Mouse (Mus musculus): Measurements from ENCODE around the gene Eogt. TPM values are rescaled to one million over a fixed set of nuclear protein-coding genes. Genes with fewer than 3 reads are reported as not detected.
A peak's percentile ranks its signal among the peaks of the same experiment; 100 is the strongest.

Gene Eogt
- 8.0 and 8.1 TPM in 2 replicates for polyA plus RNA-seq (2016; fragmentation: Nextera tagmentation; extraction: Ambion mirVana)

DNA sequence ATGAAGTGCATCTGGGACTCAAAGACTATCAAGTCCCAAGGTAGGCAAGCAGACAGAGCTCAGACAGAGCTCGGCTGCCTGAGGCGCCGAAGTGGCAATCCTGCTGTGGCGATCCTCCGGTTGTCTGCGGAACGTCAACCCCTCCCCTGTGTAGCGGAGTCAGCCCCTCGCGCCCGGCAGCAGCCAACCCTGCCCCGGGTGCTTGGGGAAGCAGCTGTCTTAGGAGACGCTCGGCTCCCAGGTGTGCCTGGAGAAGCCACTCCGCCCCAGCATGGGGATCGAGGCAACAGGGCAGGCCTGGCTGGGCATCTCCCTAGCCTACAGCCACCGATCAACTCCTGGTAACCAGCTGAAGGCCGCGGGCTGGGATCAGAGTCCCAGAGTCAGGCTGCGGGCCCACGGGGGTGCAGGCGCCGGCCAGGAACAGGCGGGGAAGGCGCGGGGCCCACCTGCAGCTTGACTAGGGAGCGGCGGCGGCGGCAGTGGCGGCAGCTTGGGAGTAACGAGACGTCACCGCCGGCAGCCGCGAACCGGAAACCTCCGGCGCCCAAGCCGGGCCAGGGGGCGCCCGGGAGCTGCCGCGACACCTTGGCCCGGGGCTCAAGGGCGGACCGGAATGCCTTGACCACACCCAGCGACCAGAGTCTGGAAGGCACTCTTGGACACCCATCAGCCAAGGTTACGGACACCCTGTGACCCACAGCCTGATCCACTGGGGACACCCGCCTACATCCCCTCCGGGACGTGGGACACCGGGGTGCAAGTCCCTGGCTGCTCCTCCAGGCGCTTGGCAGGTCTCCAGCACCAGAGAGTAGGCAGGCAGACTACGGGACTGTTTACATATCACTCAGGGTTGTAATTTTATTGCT lies at the start of gene Eogt:
Eogt (minus strand) TSS at position 800 of the 869 bp plus-strand sequence.
- under 1% methylated on average over 54 of the region's 56 CpGs for WGBS
- Histone ChIP-seq H3K27ac (peak within 1 kb of the TSS; percentile 62), H3K4me1 (peaks cover 22% of the 10 kb centered on the region), H3K9me3 (no peaks in the 10 kb centered on the region), H3K36me3 (replicated peaks) (no peaks in the 10 kb centered on the region), H3K4me2 (peak within 1 kb of the TSS; percentile 98), H3K9ac (peak within 1 kb of the TSS; percentile 80), H3K27me3 (peaks cover 7% of the 10 kb centered on the region), H3K4me3 (replicated peaks) (peak within 1 kb of the TSS; percentile 70)
- peak; percentile 66 for ATAC-seq (ENCODE audit: low FRiP score)

DNA sequence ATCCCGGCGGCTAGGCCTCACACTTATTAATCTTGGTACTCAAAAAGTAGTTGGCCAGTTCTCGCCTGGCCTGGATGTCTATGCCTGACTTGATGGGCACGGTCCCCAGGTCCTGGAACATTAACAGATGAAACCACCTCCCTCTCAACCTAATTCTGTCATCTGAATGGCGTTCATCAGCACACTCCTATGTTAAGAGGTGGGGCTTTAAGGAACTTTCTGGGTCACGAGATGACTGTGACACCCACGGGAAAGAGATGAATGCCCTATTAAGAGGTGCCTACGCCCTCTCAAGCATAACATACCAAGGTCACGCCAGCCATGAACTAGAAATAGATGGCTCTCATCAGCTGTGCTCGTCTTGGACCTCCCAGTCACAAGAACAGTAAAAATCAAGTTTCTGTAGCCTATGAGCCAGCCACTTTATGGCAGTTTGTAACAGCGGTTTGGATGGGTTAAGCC lies 30.4 kb upstream of the Eogt start:
- Histone ChIP-seq H3K4me3 (replicated peaks) (peak overlapping the region; percentile 78), H3K4me2 (peak overlapping the region; percentile 57), H3K9ac (peak overlapping the region; percentile 84), H3K4me1 (peaks cover 16% of the 10 kb centered on the region), H3K27me3 (no peaks in the 10 kb centered on the region), H3K9me3 (no peaks in the 10 kb centered on the region), H3K36me3 (replicated peaks) (peaks cover 15% of the 10 kb centered on the region), H3K27ac (peak overlapping the region; percentile 92)
- 13% methylated on average over 11 of the region's 11 CpGs for WGBS
- ATAC-seq (ENCODE audit: low FRiP score), result no peak; the same call in 1 of the 2 replicates

DNA sequence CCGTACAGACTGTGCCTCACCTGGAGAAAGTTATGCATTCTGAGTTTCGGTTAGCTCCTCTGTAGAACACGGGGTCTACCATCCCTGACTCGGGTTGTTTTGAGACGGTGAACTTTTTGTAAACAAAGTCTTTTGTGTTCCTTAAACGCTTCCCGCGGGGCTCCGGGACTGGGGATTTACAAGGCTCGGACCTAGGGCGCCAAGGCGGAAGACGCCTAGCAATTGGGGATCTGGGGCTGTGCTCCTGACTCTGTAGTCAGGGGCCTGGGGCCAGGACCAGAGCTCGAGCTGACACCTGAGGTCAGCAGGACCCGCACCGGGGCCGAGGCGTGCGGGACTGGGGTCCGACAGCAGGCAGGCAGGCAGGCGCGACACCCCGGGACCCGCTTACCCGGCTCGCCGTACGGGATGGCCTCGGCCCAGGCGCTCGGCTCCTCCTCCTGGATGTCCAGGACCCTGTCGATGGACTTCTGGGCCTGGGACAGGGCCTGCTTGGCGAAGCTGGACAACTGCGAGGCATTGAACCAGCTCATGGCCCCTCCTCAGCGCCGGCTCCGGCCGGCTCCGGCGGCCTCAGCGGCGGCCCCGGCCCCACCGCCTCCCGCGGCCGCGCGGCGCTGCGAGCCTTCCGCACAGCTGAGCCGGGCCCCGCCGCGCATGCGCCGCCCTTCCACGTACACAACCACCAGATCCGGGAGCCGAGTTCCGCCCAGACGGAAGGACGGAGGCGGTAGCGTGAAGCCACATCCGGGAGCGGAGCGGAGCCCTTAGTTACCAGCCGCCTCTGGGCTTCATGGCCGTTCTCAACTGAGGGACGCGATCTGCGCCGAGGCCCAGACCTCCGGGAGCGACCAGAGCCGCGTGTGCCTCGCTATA lies 29.7 kb upstream of the Eogt start, which contains the start of gene Tmf1:
Tmf1 (minus strand) TSS at position 632 of the 876 bp plus-strand sequence.
- H3K4me3 ChIP-seq (replicated peaks), result peak within 1 kb of the TSS; percentile 78
- H3K9ac ChIP-seq, result peak within 1 kb of the TSS; percentile 84
- peaks cover 15% of the 10 kb centered on the region for H3K36me3 ChIP-seq (replicated peaks)
- H3K27me3 ChIP-seq, result no peaks in the 10 kb centered on the region
- H3K4me2 ChIP-seq, result peak within 1 kb of the TSS; percentile 57
- peak; percentile 98 for ATAC-seq (ENCODE audit: low FRiP score)
- peak within 1 kb of the TSS; percentile 92 for H3K27ac ChIP-seq
- WGBS, result under 1% methylated on average over 77 of the region's 80 CpGs
- peaks cover 16% of the 10 kb centered on the region for H3K4me1 ChIP-seq
- H3K9me3 ChIP-seq, result no peaks in the 10 kb centered on the region

DNA sequence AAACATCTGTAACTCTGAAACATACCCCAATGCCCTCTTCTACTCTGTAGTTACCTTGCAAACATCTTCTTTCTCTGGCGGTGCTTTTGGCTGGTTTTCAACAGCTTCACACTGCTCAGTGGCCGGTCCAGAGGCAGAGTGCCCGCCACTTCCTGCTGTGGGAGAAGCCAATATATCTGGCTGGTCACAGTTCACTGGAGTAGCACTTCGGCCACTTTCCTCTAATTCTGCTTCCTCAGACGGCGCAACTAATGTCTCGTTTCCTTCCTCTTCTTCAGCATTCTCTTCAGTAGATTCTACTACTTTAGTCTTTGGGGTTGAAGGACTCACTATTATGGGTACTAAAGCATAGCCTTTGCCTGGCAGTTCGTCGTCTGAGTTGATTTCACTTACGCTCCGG lies 26.7 kb upstream of the Eogt start:
- 88% methylated on average over 11 of the region's 11 CpGs for WGBS
- H3K4me3 ChIP-seq (replicated peaks), result no peak overlapping the region
- H3K27ac ChIP-seq, result no peak overlapping the region
- H3K36me3 ChIP-seq (replicated peaks), result peaks cover 28% of the 10 kb centered on the region
- H3K4me1 ChIP-seq, result peaks cover 16% of the 10 kb centered on the region
- no peak overlapping the region for H3K9ac ChIP-seq
- H3K4me2 ChIP-seq, result no peak overlapping the region
- no peaks in the 10 kb centered on the region for H3K9me3 ChIP-seq
- no peaks in the 10 kb centered on the region for H3K27me3 ChIP-seq
- ATAC-seq (ENCODE audit: low FRiP score), result no peak

DNA sequence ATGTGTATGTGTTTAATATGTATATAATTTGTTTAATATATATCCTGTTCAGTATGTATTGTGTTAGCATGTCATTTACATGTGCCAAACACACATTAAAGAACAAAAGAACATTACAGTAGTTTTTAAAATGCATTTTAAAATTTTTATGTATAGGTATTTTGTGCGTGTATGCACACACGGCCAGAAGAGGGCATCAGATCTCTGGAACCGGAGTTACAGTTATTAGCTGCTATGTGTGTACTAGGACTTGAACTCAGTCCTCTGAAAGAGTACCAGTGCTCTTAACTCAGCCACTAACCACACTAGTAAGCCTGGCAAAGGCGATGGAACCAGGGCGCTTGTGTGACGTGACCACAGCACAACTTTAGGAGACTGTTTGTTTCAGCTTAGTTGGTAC lies 1.2 kb upstream of the Eogt start:
- no peak overlapping the region for H3K27ac ChIP-seq
- no peak overlapping the region for H3K4me3 ChIP-seq (replicated peaks)
- H3K36me3 ChIP-seq (replicated peaks), result no peaks in the 10 kb centered on the region
- no peak for ATAC-seq (ENCODE audit: low FRiP score)
- H3K27me3 ChIP-seq, result peaks cover 7% of the 10 kb centered on the region
- WGBS, result 87% methylated on average over 6 of the region's 6 CpGs
- H3K9ac ChIP-seq, result no peak overlapping the region
- H3K4me1 ChIP-seq, result peaks cover 22% of the 10 kb centered on the region
- no peaks in the 10 kb centered on the region for H3K9me3 ChIP-seq
- H3K4me2 ChIP-seq, result no peak overlapping the region

DNA sequence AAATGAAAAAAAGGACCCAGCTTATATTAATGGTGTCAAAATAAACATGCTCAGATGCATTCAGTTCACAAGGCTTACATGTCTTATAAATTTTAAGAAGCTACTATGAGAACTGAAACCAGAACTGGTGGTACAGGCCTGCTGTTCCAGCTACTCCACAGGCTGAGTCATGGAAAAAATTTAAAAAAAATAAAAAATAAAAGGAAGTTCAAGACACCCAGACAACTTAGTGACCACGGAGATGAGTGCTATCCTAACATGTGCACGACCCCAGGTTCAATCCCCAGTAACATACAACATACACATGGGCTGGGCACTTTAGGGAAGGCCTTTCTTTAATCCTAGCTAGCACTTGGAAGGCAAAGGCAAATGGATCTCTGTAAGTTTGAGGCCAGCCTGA lies 739 bp upstream of the Eogt start:
- Histone ChIP-seq H3K9ac (no peak overlapping the region), H3K4me1 (peaks cover 22% of the 10 kb centered on the region), H3K27me3 (peaks cover 7% of the 10 kb centered on the region), H3K27ac (no peak overlapping the region), H3K9me3 (no peaks in the 10 kb centered on the region), H3K36me3 (replicated peaks) (no peaks in the 10 kb centered on the region), H3K4me3 (replicated peaks) (no peak overlapping the region), H3K4me2 (no peak overlapping the region)
- no peak for ATAC-seq (ENCODE audit: low FRiP score)
- WGBS, result 91% methylated on average over 2 of the region's 2 CpGs

DNA sequence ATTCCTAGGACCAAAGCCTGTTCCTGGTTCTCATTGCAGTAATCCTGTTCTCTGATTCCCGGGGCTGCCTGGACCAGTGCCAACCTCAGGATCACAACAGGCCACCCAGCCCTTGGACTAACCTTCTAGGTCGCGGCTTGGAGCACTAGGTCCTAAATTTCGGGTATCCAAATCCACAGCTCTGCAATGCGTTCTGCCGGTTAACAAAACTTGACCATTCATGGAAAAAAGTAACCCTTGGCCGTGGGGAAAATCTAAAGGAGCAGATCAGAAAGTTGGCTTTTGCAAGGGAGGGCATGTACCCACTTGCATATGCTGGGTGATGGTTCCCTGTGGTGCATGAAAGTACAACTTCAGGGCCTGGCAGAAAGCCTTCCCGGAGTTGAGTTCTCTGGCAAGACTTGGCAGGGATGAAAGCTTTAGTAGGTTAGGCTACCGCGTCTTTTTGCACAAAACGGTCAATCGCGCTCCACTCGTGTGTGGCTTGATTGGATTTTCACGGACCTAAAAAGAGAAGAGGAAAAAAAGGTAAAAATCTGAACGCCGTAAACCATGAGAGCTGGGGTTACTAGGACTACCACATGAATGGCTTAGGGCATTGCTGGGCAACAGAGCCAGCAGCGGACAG lies 1.1 kb downstream of the Eogt start:
- Histone ChIP-seq H3K9me3 (no peaks in the 10 kb centered on the region), H3K27ac (no peak overlapping the region; the same call in 1 of the 2 replicates), H3K27me3 (peaks cover 7% of the 10 kb centered on the region), H3K4me2 (peak overlapping the region; percentile 98), H3K4me3 (replicated peaks) (peak overlapping the region; percentile 70), H3K9ac (peak overlapping the region; percentile 80), H3K36me3 (replicated peaks) (no peaks in the 10 kb centered on the region), H3K4me1 (peaks cover 22% of the 10 kb centered on the region)
- 24% methylated on average over 18 of the region's 18 CpGs for whole genome bisulfite sequencing
- no peak; the same call in 1 of the 2 replicates for ATAC-seq (ENCODE audit: low FRiP score)

DNA sequence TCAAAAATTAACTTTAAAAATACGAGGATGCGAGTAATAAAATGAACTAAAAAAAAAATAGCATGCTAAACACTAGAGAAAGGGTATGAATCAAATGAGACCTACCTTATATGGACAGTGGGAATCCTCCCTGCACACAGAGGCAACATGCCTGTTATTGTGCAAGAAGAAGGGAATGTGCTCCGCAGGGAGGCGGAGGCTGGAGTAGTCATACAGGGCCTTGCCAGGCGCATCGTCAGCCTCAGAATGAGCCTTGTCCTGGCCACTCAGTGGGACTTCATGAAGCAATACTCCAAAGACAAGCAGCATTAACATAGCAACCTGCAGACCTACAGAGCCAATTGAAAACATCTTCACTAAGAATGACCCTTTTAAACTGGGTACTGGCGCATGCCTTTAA lies 3.8 kb downstream of the Eogt start:
- no peaks in the 10 kb centered on the region for H3K36me3 ChIP-seq (replicated peaks)
- H3K4me3 ChIP-seq (replicated peaks), result no peak overlapping the region
- H3K4me1 ChIP-seq, result peaks cover 22% of the 10 kb centered on the region
- no peak overlapping the region for H3K27ac ChIP-seq
- H3K9ac ChIP-seq, result no peak overlapping the region
- 95% methylated on average over 7 of the region's 7 CpGs for WGBS
- H3K27me3 ChIP-seq, result peaks cover 7% of the 10 kb centered on the region
- no peaks in the 10 kb centered on the region for H3K9me3 ChIP-seq
- no peak overlapping the region for H3K4me2 ChIP-seq
- no peak for ATAC-seq (ENCODE audit: low FRiP score)

DNA sequence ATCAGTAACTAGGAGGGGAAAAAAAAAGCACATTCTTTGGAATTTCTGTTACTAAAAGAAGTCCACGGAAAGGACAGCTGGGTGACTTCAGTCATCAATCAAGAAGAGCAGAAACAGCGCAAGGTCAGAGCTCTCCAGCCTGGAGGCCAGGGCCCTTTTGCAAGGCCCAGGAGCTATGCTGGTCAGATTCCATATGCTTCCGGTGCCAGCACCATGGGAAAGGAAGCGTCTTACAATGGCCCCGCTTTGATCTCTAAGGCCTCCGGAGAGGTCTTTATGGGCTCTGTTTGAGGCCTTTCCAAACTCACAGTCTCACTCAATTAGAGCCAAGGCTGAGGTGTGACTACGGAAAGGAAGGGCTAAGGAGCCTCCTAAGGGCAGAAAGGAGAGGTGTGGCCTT lies 4.6 kb downstream of the Eogt start:
- H3K36me3 ChIP-seq (replicated peaks), result no peaks in the 10 kb centered on the region
- peaks cover 22% of the 10 kb centered on the region for H3K4me1 ChIP-seq
- no peak overlapping the region for H3K9ac ChIP-seq
- no peak overlapping the region for H3K27ac ChIP-seq
- no peak overlapping the region for H3K4me3 ChIP-seq (replicated peaks)
- H3K9me3 ChIP-seq, result no peaks in the 10 kb centered on the region
- no peak overlapping the region for H3K4me2 ChIP-seq
- peaks cover 7% of the 10 kb centered on the region for H3K27me3 ChIP-seq
- ATAC-seq (ENCODE audit: low FRiP score), result no peak
- WGBS, result 51% methylated on average over 7 of the region's 7 CpGs

DNA sequence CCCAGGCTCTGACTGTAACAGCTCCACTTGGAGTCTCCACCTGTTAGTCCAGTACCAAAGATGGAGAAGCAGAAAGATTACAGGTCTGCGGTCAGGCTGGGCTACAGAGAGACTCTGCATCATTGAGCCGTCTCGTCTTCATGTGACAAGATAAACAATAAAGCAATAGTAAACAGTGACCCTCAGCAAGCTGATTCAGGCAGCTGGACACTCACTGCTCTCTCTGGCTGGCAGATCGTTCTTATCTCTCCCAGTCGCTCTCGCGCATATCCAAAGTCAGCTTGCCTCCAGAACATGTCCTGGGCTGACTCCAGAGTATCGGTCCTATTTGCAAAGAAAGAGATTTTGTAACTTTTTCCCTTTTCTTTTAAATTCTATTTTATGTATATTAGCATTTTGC lies 6.4 kb downstream of the Eogt start:
- Histone ChIP-seq H3K27ac (no peak overlapping the region), H3K4me1 (peaks cover 5% of the 10 kb centered on the region), H3K9ac (no peak overlapping the region), H3K9me3 (no peaks in the 10 kb centered on the region), H3K36me3 (replicated peaks) (no peaks in the 10 kb centered on the region), H3K4me3 (replicated peaks) (no peak overlapping the region), H3K4me2 (no peak overlapping the region), H3K27me3 (peaks cover 3% of the 10 kb centered on the region)
- WGBS, result 94% methylated on average over 8 of the region's 8 CpGs
- no peak for ATAC-seq (ENCODE audit: low FRiP score)

DNA sequence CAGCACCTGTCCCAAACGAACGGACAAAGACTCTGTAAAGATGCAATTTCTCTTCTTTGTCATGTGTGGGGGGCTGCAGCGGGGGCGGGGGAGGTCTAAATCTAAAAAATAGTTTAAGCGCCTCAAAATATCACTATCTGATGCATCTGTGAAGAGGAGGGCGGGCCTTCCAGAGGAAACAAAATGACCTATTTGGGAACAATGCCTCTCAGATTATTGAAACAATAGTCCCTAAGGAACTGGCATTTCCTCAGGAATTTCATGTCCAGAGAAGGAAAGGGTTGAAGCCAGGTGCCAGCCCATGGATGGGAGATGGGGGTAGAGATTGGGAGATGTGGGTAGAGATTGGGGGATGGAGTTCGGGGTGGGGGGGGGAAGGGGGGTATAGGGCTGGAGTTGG lies 7.2 kb downstream of the Eogt start:
- Histone ChIP-seq H3K4me3 (replicated peaks) (no peak overlapping the region), H3K36me3 (replicated peaks) (no peaks in the 10 kb centered on the region), H3K4me1 (peaks cover 3% of the 10 kb centered on the region; the same call in 1 of the 2 replicates), H3K9me3 (no peaks in the 10 kb centered on the region), H3K27ac (no peak overlapping the region), H3K4me2 (no peak overlapping the region), H3K9ac (no peak overlapping the region), H3K27me3 (no peaks in the 10 kb centered on the region)
- no peak for ATAC-seq (ENCODE audit: low FRiP score)
- 86% methylated on average over 7 of the region's 7 CpGs for WGBS

Measured in forebrain, embryonic 12.5 days (tissue).